Mouse (Mus musculus) left cerebral cortex, postnatal 14 days (tissue): Measurements from ENCODE around the gene Adk. TPM values are rescaled to one million over a fixed set of nuclear protein-coding genes. Genes with fewer than 3 reads are reported as not detected.

ENCODE experiments used
- DNase-seq, 2 experiments: peaks; one replicate each; pipeline ENCODE4 v3.0.0; 2021 to 2022; ENCODE audit warnings: low spot score in 2 of 2, mixed read lengths in 1 of 2
- intact Hi-C: fragments of 180-260 bp; cut with DNase I; formaldehyde crosslinking; loops from one replicate; pipeline ENCODE4 v1.15.1; 2025
- total RNA-seq, 2 experiments: library from RNA; stranded (reverse); gene quantifications; 2 replicates each; pipeline ENCODE4 v1.2.3; 2021

Adk gene
- total RNA-seq, 2 experiments from 2014 or later: 69.5 to 77.7 TPM

- intact Hi-C loops: loop anchor here (5.0 kb wide), 1 partner anchor 622 kb away; no protein-coding TSS in a partner anchor
- DNase-seq: peak; percentile 17 to 73
Measured at GRCm38 (mm10) chr14:21120473-21120872, 68.1 kb downstream of the Adk start.

- DNase-seq: no peak
- intact Hi-C loops: no loop called here
Measured at GRCm38 (mm10) chr14:21127215-21127614, 74.8 kb downstream of the Adk start.

GRCm38 (mm10) chr14:21136906-21137305 is 84.5 kb downstream of the Adk start:
- peak; percentile 85 to 89 for DNase-seq
- intact Hi-C loops: loop anchor here (2.0 to 10.0 kb wide), 3 partner anchors 520 to 718 kb away; no protein-coding TSS in a partner anchor

GRCm38 (mm10) chr14:21142603-21143002 is 90.2 kb downstream of the Adk start:
- intact Hi-C loops: no loop called here
- DNase-seq: no peak

GRCm38 (mm10) chr14:21143406-21144115 is 91.2 kb downstream of the Adk start:
- intact Hi-C loops: no loop called here
- peak; percentile 16 to 33 for DNase-seq

- intact Hi-C loops: loop anchor here (5.0 kb wide), 1 partner anchor 350 kb away; no protein-coding TSS in a partner anchor
- no peak for DNase-seq
Measured at GRCm38 (mm10) chr14:21147171-21147570, 94.8 kb downstream of the Adk start.

GRCm38 (mm10) chr14:21150301-21150700 is 97.9 kb downstream of the Adk start:
- no peak for DNase-seq
- intact Hi-C loops: no loop called here

GRCm38 (mm10) chr14:21152055-21152454 is 99.7 kb downstream of the Adk start:
- intact Hi-C loops: no loop called here
- no peak for DNase-seq

- intact Hi-C loops: no loop called here
- no peak for DNase-seq
Measured at GRCm38 (mm10) chr14:21165706-21166105, 113.3 kb downstream of the Adk start.

GRCm38 (mm10) chr14:21166114-21166513 is 113.7 kb downstream of the Adk start:
- no peak for DNase-seq

GRCm38 (mm10) chr14:21173973-21174745 is 121.8 kb downstream of the Adk start:
- no peak for DNase-seq
- intact Hi-C loops: no loop called here

More at GRCm38 (mm10) chr14:21166114-21166513, 113.7 kb downstream of the Adk start:
- intact Hi-C loops: no loop called here

- intact Hi-C loops: no loop called here
- no peak for DNase-seq
Measured at GRCm38 (mm10) chr14:21174804-21175203, 122.4 kb downstream of the Adk start.

GRCm38 (mm10) chr14:21177781-21178180 is 125.4 kb downstream of the Adk start:
- intact Hi-C loops: no loop called here
- DNase-seq: no peak

- intact Hi-C loops: no loop called here
- no peak for DNase-seq
Measured at GRCm38 (mm10) chr14:21178356-21178755, 126.0 kb downstream of the Adk start.

- intact Hi-C loops: no loop called here
- no peak for DNase-seq
Measured at GRCm38 (mm10) chr14:21181053-21181452, 128.7 kb downstream of the Adk start.

GRCm38 (mm10) chr14:21191966-21192365 is 139.6 kb downstream of the Adk start:
- intact Hi-C loops: no loop called here
- no peak for DNase-seq

GRCm38 (mm10) chr14:21192749-21193148 is 140.4 kb downstream of the Adk start:
- no peak for DNase-seq
- intact Hi-C loops: no loop called here

- no peak for DNase-seq
- intact Hi-C loops: no loop called here
Measured at GRCm38 (mm10) chr14:21194336-21194735, 142.0 kb downstream of the Adk start.

GRCm38 (mm10) chr14:21200850-21201249 is 148.5 kb downstream of the Adk start:
- DNase-seq: no peak

GRCm38 (mm10) chr14:21206472-21206871 is 154.1 kb downstream of the Adk start:
- intact Hi-C loops: no loop called here
- no peak for DNase-seq

More at GRCm38 (mm10) chr14:21200850-21201249, 148.5 kb downstream of the Adk start:
- intact Hi-C loops: no loop called here
